Mouse (Mus musculus): Measurements from ENCODE around the gene Maff.

The Maff gene

DNA sequence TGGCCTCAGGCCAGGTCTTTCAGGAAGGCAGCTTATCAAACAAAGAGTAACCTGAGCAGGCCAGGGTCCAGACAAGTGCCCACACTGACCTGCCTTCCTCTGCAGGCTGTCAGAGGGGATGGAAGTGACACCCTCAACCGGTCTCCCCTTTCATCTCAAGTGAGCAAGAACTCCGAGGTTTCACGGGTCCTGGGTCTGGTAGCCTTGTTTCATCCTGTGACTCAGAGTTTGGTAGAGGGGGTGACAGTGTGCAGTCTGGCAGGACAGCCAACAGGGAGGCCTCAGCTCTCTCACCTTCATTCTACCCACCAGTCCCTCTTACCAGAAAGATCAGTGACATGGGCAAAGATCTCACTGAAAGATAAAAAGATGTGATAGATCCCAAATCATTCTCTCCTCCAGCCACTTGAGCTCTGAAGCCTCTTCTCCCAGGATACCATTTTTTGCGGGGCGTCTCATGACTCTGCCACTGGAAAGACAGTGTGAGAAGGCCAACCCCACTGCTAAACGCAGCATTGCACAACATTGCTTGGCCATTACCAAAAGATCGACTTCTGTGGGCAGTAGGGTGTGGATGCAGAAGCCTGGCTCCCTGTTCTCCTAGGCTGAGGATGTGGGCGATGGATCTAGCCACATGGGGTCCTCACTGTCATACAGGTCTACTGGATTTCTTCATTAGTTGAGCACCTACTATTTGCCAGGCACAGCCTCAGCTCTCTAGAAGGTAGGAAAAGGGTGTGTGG, at the start of gene Maff:
Gene Maff, plus strand, starts transcription at position 571 of the 743 bp plus-strand sequence.
- in situ Hi-C loops (cut with MboI, MseI), result loop anchor here in 1 of 2 experiments (10.0 to 25.0 kb wide), 2 partner anchors 741 to 1534 kb away; no protein-coding TSS in a partner anchor

DNA sequence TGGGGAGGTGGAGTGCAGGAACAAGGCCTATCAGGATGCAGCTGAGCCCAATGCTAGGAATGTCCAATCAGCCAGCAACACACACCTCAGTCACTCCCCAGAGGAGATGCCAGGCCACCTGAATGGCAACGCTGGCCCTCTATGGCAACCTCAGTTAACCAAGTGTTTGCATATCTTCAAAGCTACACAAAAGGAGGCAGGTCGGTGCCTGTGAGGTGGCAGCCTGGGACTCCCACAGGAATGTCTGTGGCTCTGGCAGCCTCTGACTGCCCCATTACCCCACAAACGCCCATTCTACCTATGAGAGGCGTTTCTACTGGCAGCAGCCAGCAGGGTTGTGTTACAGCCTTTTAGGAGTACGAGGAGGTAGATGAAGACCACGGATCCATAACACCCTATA, 47.9 kb upstream of the Maff start:
- in situ Hi-C loops (cut with MboI, MseI), result loop anchor here in 1 of 2 experiments (5.0 kb wide), 1 partner anchor 101 kb away; no protein-coding TSS in a partner anchor

GRCm38 (mm10) chr15:79299563-79300155, 46.8 kb upstream of the Maff start:
- in situ Hi-C loops (cut with MboI, MseI), result loop anchor here in 1 of 2 experiments (5.0 kb wide), 1 partner anchor 102 kb away; no protein-coding TSS in a partner anchor

DNA sequence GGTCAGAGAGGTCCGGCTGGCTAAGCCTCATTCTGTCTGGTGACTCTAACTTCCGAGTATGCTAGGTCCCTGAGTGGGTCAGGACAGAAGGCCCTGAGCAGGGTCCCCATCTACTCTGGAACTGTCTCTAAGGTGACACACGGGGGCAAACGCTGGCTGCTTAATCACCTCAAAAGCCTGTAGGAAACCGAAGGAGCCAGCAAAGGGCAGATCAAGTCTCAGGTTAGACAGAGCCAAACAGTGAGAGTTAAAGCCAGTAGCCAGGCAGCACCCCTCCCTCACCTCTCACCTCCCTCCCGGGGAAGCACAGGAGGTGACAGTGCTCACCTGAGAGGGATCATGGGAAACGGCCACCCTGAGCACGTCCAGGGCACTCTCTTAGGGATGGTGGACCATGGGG, 42.7 kb upstream of the Maff start:
- in situ Hi-C loops (cut with MboI, MseI), result no loop called here

DNA sequence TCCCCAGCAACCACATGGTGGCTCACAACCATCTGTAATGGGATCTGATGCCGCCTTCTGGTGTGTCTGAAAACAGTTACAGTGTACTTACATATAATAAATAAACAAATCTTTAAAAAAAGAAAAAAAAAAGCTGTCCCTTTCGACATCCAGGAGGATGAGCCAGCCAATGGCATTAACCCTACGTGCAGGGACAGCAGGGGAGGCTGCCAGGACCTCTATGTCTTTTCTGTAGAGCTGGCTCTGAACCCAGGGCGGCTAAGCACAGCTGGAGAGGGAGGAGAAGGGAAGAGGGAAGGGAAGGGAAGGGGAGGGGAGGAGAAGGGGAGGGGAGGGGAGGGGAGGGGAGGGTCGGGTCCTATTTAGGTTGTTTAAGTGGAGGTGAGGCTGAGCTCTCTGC, 41.6 kb upstream of the Maff start:
- in situ Hi-C loops (cut with MboI, MseI), result no loop called here

DNA sequence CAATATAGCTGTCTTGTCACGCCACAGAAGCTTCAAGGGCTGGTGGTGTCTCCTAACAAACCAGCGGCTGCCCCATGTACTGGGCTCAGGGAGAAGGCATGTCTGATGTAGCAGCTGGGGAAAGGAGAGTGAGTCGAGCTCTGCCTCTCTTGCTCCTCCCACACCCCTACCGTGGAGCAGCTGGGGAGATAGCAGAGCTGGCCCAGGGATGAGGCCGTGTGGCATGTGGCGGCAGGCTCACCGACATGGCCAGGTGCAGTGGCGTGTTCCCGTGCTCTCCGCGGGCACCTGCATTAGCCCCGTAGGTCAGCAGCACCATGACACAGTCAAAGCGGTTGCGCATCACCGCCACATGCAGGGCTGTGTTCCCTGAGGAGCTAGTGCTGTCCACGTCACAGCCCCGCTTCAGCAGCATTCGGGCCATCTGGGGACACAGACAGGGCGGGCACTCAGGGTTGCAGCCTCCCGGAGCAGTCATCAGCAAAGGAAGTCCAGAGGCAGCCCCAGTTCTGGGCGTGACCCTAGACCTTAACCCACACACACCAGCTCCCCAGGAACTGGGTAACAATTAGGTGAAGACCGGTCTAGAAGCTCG, 40.3 kb upstream of the Maff start:
- in situ Hi-C loops (cut with MboI, MseI), result no loop called here

DNA sequence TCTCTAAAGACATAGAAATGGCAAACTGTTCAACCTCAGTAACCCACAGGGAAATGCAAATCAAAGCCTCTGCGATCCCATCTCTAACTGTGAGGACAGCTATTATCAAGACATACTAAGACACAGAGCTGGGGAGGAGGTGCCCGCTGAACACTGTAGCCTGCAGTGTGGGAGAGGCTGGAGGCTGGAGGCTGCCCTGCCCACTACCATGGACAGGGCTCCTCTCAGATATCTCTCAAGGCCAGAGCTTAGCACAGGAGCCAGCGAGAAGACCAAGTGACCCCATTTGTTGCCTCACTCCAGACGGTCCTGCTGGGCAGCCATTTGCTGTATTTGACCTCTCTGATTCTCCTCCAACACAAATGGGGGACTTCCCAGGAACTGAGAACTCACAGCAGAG, 38.6 kb upstream of the Maff start:
- in situ Hi-C loops (cut with MboI, MseI), result no loop called here

- in situ Hi-C loops (cut with MboI, MseI), result no loop called here
Observed at GRCm38 (mm10) chr15:79313848-79314369, 32.5 kb upstream of the Maff start.

DNA sequence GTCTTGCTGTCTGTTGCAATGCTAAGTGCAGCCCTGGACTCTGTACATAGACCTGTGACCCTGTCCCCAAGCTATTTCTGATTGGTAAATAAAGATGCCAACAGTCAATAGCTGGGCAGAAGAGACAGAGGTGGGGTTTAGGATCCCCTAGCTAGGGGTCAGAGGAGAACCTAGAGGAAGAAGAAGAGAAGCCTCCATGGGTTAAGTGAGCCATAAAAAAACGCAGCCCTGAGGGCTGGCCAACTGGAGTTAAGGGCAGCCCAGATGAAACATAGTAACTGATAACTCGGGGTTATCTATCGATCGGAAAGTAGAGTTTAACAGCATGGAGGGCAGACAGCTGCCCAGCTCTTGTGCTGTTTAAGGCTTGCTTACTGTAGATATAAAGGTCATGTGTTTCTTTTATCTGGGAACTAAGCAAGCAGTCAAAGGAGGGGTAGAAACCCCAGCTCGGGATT, 24.7 kb upstream of the Maff start:
- in situ Hi-C loops (cut with MboI, MseI), result no loop called here

DNA sequence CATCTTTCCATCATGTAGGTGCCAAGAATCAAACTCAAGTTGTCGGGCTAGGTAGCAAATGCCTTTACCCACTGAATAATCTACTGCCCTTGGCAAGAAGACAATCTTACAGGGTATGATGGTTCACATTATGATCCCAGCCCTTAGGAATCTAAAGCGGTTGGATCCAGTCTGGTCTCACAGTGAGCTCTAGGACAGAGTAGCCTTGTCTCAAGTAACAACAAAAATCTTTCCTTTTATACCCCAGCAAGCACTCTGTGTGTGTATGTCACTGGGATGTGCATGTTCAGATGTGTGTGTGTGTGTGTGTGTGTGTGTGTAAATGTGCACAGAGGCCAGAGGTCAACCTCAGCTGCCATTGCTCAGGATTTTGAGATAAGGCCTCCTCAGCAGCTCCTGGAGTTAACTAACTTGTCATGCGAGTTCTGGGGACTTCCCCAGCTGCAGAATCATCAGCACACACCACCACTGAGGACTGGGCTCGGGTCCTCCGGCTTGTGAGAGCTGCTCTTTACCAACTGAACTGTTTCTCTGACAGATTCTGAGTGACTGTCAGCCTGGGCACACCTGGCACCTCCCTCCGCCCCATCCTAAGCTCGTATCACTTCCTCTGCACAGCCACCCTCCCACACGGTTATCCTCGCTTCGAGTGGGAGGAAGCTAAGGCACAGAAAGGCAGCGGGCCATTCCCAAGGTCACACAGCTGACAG, 24.0 kb upstream of the Maff start:
- in situ Hi-C loops (cut with MboI, MseI), result no loop called here

DNA sequence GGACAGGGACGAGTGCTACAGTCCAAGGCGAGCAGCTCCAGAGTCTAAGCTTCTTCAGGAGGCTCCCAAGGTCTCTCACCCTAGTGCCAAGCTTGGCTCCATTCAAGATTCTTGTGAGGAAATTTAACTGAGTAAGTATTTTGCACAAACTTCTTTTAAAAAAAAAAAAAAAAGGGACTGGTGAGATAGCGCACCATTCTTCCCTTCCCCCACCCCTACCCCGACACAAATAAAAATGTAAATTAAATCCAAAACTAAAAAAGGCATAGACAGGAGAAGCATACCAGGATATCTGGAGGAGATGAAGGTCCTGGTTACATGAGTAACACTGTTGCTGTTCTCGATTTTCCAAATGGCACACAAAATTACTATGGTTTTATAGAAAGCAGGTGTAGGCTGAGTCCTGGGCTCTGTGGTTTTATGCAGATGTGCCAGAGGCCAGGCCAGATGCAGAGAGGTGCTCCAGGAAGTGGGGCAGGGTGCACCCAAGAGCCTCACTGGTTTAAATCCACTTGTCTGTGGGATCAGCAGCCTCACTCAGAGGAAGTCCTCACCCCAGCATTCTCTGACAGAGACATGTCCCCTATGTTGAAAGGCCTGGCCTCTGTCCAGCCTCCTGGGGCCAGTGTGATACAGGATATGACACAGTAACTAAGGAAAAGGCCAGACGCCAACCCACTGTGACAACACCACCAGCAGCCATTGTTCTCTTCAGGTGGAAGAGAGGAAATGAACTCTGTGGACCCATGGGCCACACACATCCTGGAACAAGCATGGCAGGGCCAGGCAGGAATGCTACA, 23.2 kb upstream of the Maff start:
- in situ Hi-C loops (cut with MboI, MseI), result no loop called here

- in situ Hi-C loops (cut with MboI, MseI), result no loop called here
Observed at GRCm38 (mm10) chr15:79323791-79324155, 22.6 kb upstream of the Maff start.

- in situ Hi-C loops (cut with MboI, MseI), result no loop called here
Observed at GRCm38 (mm10) chr15:79324373-79324772, 22.0 kb upstream of the Maff start.

DNA sequence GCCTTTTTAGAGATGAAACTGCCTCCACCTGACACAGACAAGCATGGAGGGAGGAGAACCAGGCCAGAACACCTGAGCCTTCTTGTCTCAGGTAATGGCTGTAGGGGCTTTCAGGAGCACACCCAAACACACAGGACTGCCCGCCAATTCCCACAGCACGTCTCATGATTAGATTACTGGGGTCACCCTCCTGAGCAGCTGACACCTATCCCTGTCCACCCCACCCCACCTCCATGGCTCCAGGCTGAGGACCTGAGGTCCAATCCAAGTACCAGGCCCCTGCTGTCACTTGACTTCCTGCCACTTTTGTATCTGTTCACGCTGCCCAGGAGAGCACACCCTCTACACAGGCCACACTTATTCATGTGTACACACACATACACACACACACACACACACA, 20.7 kb upstream of the Maff start:
- in situ Hi-C loops (cut with MboI, MseI), result loop anchor here in 1 of 2 experiments (25.0 kb wide), 1 partner anchor 1513 kb away; no protein-coding TSS in a partner anchor

- in situ Hi-C loops (cut with MboI, MseI), result loop anchor here in 1 of 2 experiments (25.0 kb wide), 1 partner anchor 1514 kb away; no protein-coding TSS in a partner anchor
Observed at GRCm38 (mm10) chr15:79326264-79326663, 20.2 kb upstream of the Maff start.

DNA sequence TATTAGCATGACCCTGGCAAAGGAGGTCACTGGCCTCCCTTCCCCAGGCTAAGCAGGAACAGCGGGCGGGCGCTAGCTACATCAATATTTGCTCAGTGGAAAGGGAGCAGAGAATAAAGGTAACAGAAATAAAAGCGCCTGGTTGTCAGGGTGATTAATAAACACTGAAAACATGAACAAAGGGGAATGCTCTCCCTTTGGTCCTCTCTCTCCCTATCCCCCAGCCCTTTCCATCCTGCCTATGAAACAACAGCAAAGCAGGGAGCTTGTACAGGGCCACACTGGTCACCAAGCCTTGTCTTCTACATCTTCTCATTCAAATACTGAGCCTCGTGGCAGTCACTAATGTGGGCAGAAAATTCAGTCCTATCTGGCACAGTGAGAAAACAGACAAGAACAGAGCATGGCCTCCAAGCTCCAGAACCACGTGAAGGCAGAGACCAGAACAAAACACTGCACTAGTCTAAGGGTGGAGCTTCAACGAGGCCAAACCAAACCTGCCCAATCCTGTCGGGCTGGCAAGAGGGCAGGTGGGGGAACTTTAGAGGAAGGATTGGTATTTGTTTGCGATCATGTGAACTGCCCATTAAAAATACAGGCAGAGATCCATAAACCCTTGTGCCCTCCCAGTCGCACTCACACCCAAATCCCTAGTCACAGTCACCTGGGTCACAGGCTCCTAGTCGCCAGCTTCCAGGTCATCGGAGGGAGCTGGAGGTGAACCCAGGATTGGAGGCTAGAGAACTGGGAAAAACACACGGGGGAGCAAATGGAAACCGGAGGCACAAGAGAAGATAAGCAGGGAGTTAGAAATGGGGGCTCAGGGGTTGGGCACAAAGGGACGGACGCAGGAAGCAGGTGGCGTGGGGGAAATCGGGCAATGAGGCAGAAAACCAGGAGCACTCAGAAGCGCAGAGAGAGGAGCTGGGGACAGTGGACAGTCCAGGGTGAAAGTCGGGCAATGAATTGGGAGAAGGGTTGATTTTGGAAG, 19.2 kb upstream of the Maff start:
- in situ Hi-C loops (cut with MboI, MseI), result loop anchor here in 1 of 2 experiments (25.0 kb wide), 1 partner anchor 1515 kb away; no protein-coding TSS in a partner anchor

GRCm38 (mm10) chr15:79328058-79328938, 18.1 kb upstream of the Maff start, which contains the start of gene Pla2g6:
Gene Pla2g6 (minus strand): TSS chr15:79328390.
- in situ Hi-C loops (cut with MboI, MseI), result loop anchor here in 1 of 2 experiments (25.0 kb wide), 1 partner anchor 1516 kb away; no protein-coding TSS in a partner anchor

GRCm38 (mm10) chr15:79328939-79329275, 17.5 kb upstream of the Maff start:
- in situ Hi-C loops (cut with MboI, MseI), result loop anchor here in 1 of 2 experiments (25.0 kb wide), 1 partner anchor 1517 kb away; no protein-coding TSS in a partner anchor

All from T-helper 17 cell (primary cell).